Mouse (Mus musculus) limb, embryonic 13.5 days (tissue): ENCODE measurements at regions not wholly inside any gene's neighbourhood (a gene's known extent, or its start where the extent isn't known, plus 50 kb on each side); places are given as distances from the start of the nearest gene placed in this dataset.
A peak's percentile ranks its signal among the peaks of the same experiment; 100 is the strongest.

Experiments used
- ATAC-seq: fragments of 200-750 bp; cut with Nextera tagmentation; 2 replicates; pipeline ENCODE4 v1.8.0; 2017; ENCODE audit warnings: low read depth, moderate number of reproducible peaks, moderate TSS enrichment; ENCODE audit not compliant: low FRiP score
- H3K27ac ChIP-seq: fragments of 300-500 bp; sonication (generic); 2 replicates; pipeline ENCODE4 v1.5.1; 2015; ENCODE audit warnings: inconsistent platforms, mild to moderate bottlenecking, moderate library complexity
- H3K27me3 ChIP-seq: fragments of 300-500 bp; sonication (generic); 2 replicates; pipeline ENCODE4 v1.6.1; 2015; ENCODE audit warnings: mild to moderate bottlenecking, inconsistent platforms
- H3K36me3 ChIP-seq: fragments of 300-500 bp; sonication (generic); 2 replicates; pipeline ENCODE4 v1.6.1; 2015; ENCODE audit warnings: inconsistent platforms, mild to moderate bottlenecking, moderate library complexity
- H3K4me1 ChIP-seq: fragments of 300-500 bp; sonication (generic); 2 replicates; pipeline ENCODE4 v1.6.1; 2015; ENCODE audit warnings: inconsistent platforms
- H3K4me2 ChIP-seq: fragments of 300-500 bp; sonication (generic); replicated peaks from 2 replicates; pipeline ENCODE4 v1.6.1; 2015; ENCODE audit warnings: inconsistent platforms, mild to moderate bottlenecking, moderate library complexity
- H3K4me3 ChIP-seq: fragments of 300-500 bp; sonication (generic); 2 replicates; pipeline ENCODE4 v1.5.1; 2015; ENCODE audit warnings: moderate library complexity, mild to moderate bottlenecking, inconsistent platforms
- H3K9ac ChIP-seq: fragments of 300-500 bp; sonication (generic); 2 replicates; pipeline ENCODE4 v1.6.1; 2015; ENCODE audit warnings: mild to moderate bottlenecking, inconsistent platforms
- H3K9me3 ChIP-seq: fragments of 300-500 bp; sonication (generic); 2 replicates; pipeline ENCODE4 v1.6.1; 2016; ENCODE audit warnings: inconsistent platforms
- WGBS: fragments of 180-500 bp; shearing (Covaris S2); methylation state at CpG from one replicate; pipeline ENCODE4 v1.1.7; 2015; 5-methylcytosine and 5-hydroxymethylcytosine counted together

DNA sequence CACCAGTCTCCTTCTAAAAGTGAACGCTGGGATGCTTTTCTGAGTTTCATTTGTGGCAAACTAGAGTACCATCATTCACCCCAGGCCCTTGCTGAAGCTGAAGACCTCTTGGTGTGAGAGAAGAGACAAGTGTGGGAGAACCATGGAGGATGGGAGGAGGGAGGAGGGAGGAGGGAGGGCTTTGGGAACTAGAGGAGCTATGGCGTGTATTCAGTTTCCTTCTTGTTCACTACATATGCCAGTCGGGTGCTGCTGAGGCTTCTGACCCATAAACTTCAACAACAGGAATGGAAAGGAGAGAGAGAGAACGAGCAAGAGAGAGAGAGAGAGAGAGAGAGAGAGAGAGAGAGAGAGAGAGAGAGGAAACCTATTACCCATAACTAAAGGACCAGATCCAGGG, 452.1 kb downstream of the Rps24 start:
- Histone ChIP-seq H3K27ac (peak overlapping the region; percentile 55), H3K4me2 (no peak overlapping the region), H3K9me3 (no peaks in the 10 kb centered on the region), H3K4me3 (no peak overlapping the region), H3K27me3 (no peaks in the 10 kb centered on the region), H3K36me3 (no peaks in the 10 kb centered on the region), H3K9ac (no peak overlapping the region), H3K4me1 (peaks cover 16% of the 10 kb centered on the region)
- WGBS: 61% methylated on average over 4 of the region's 4 CpGs
- no peak for ATAC-seq

DNA sequence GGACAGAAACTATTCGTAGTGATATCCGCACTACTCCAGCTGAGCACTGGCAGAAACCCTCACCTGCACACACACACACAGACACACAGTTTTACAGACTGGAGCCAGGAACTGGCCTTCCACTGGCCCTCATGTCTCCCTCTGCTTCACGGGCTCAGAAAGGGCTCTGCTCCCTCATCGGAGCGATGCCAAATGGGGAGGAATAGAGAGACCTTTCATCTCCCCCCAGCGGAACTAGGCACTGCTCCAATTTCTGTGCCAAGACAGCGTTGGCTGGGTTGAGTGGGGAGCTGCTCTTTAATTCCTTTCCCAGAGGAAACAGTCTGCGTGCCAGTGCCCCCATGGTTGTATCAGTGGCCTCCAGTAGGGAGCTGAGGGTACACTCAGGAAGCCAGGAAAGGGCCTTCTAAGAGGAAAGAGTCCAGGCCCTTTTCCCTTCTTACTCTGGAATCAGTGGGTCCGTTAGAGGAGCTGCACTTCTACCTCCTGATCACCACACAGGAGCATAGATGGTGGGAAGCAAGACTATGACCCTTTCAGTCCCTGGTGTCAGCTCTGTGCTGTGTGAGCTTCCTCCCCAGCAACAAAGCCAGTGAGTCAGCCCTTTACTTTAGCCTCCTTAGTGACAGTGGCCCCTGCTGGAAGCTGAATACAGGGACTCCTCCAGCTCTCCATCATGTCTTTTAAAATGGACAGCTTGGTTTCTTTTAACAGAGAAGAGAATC, 452.7 kb downstream of the Rps24 start:
- no peaks in the 10 kb centered on the region for H3K36me3 ChIP-seq
- H3K4me2 ChIP-seq: no peak overlapping the region
- WGBS: 61% methylated on average over 9 of the region's 9 CpGs
- H3K27ac ChIP-seq: peak overlapping the region; percentile 55
- no peak for ATAC-seq
- H3K9me3 ChIP-seq: no peaks in the 10 kb centered on the region
- no peaks in the 10 kb centered on the region for H3K27me3 ChIP-seq
- no peak overlapping the region for H3K9ac ChIP-seq
- H3K4me3 ChIP-seq: no peak overlapping the region
- peaks cover 16% of the 10 kb centered on the region for H3K4me1 ChIP-seq

DNA sequence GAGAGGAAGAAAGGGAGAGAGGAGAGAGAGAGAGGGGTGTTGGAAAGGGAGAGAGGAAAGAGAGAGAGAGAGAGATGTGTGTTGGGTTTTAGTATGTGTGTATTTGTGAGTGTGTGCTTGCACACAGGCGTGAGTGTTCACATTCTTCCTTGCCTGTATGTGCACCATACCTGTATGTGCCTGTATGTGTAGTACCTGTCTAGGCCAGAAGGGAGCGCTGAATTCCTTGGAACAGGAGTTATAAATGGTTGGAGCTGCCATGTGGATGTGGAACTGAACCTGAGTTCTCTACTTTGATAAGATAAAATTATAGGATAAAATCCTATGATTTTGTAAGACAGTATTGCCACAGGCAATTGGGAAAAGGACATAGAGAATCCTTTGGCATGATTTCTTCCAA, 458.8 kb downstream of the Rps24 start:
- Histone ChIP-seq H3K4me2 (no peak overlapping the region), H3K4me1 (peaks cover 12% of the 10 kb centered on the region; the same call in 1 of the 2 replicates), H3K4me3 (no peak overlapping the region), H3K36me3 (no peaks in the 10 kb centered on the region), H3K9ac (no peak overlapping the region), H3K27me3 (no peaks in the 10 kb centered on the region), H3K27ac (no peak overlapping the region), H3K9me3 (no peaks in the 10 kb centered on the region)
- WGBS: 52% methylated on average over 2 of the region's 2 CpGs
- ATAC-seq: no peak

DNA sequence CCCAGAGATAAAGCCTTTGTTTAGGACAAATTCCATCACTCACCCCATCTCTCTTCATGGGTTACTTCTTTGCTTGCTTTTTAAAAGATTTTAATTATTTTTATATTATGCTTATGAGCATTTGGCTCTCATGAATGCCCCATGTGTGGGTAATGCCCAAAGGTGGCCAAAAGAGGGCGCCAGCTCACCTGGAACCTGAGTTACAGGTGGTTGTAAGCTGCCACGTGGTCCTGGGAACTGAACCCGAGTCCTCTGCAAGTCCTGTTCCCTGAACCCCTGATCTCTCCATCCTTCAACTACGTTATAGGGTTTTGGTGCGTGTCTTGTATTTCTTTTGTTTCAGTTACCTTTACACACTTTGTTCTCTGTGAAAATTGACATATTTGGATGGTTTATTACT, 460.2 kb downstream of the Rps24 start:
- no peak overlapping the region for H3K4me3 ChIP-seq
- 84% methylated on average over 5 of the region's 5 CpGs for WGBS
- no peaks in the 10 kb centered on the region for H3K27me3 ChIP-seq
- H3K36me3 ChIP-seq: no peaks in the 10 kb centered on the region
- ATAC-seq: no peak
- H3K4me1 ChIP-seq: peaks cover 12% of the 10 kb centered on the region; the same call in 1 of the 2 replicates
- H3K27ac ChIP-seq: no peak overlapping the region
- H3K4me2 ChIP-seq: no peak overlapping the region
- no peak overlapping the region for H3K9ac ChIP-seq
- no peaks in the 10 kb centered on the region for H3K9me3 ChIP-seq

DNA sequence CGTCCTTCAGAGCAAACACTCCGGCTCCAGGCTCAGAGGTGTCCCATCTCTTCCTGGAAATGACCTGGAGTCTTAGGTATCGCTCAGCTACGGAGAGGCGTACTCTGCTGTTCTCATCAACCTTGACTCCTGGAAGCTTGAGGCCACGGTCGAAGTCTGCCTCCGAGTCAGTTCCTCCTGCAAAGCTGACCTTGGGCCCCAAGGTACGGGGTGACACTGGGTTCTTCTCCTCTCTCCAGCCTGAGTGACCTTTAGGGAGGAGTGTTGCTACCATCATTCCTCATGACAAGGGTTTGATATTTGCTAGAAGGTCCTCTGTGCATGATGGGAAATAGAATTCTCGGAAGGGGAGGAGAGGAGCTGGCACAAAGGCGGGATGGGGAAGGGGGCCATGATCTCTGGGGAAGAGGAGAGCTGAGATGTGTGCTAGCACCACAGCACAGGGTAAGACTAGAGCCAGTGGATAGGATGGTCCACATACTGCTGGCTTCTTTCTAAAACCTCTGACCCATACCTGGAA, 469.0 kb downstream of the Rps24 start:
- Histone ChIP-seq H3K27ac (no peak overlapping the region), H3K27me3 (no peaks in the 10 kb centered on the region), H3K4me1 (peaks cover 21% of the 10 kb centered on the region), H3K9ac (no peak overlapping the region), H3K9me3 (no peaks in the 10 kb centered on the region), H3K4me3 (no peak overlapping the region), H3K36me3 (no peaks in the 10 kb centered on the region), H3K4me2 (no peak overlapping the region)
- 85% methylated on average over 11 of the region's 11 CpGs for whole genome bisulfite sequencing
- no peak for ATAC-seq

DNA sequence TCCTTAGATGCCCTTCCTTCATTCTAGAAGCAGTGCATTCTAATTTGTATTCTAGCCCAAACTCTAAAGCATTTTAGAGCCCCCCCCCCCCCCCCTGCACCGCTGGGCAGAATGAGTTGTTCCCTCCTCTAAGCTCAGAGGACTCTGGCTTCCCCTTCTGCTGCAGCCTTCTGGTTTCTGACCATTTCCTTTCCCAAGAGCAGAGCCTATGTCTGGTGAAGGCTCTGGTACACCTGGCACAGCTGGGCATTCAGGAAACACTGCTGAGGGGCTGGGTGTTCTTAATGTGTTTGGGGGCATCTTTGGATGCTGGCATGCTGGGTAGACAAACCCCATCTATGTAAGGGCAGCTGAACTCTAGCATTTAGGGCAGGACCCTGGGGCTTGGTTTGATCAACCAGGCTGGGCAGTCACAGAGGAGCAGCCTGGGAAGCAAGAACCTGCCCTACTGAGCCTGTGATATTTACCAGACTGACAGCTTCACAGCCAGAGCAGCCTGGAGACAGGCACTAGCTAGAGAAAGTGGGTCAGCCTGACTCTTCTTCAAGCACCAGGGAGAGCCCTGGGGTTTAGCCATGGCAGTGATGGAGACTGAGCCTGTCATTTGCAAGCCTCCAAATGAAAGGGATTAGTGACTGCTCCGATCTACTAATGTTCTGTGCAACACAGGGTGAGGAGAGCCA, 469.7 kb downstream of the Rps24 start:
- H3K4me2 ChIP-seq: no peak overlapping the region
- 60% methylated on average over 2 of the region's 2 CpGs for WGBS
- no peak for ATAC-seq
- no peak overlapping the region for H3K9ac ChIP-seq
- no peaks in the 10 kb centered on the region for H3K9me3 ChIP-seq
- H3K4me3 ChIP-seq: no peak overlapping the region
- no peak overlapping the region for H3K27ac ChIP-seq
- no peaks in the 10 kb centered on the region for H3K27me3 ChIP-seq
- peaks cover 28% of the 10 kb centered on the region for H3K4me1 ChIP-seq
- no peaks in the 10 kb centered on the region for H3K36me3 ChIP-seq

DNA sequence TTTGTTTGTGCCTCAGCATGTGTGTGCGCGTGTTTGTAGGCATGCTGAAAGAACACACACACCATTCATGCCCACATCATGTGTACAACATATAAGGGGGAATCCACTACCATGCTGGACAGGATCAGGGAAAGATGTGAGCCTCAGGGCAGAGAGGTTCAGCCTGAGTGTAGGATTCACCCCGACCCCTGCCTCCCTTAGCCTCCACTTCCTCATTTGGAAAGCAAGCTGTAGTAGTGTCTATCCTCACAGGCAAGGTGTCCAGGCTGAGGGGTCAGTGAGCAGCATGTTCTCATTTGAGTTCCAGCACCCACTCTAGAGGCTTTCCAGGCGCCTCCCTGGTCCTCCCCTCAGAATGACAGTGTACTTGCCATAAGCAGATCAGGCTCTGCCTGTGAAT, 470.5 kb downstream of the Rps24 start:
- no peak for ATAC-seq
- 88% methylated on average over 4 of the region's 4 CpGs for WGBS
- no peak overlapping the region for H3K4me2 ChIP-seq

DNA sequence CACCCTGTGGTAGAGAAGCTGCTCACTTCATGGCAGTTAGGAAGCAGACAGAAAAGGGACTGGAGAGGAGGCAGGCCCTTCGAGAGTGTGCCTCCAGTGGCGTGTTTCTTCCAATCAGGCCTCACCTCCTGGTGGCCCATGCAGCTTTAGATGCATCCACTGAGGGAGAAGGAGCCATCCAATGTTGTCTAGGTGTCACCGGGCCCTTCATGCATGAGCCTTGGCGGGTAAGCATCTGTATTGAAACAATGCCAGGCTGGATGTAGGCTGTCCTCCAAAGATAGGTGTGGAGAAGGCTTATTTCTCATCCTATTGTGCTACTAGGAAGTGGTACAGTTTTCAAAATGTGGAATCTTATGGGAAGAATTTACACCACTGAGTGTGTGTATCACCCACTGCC, 471.9 kb downstream of the Rps24 start:
- Histone ChIP-seq H3K9ac (no peak overlapping the region), H3K36me3 (no peaks in the 10 kb centered on the region), H3K27me3 (no peaks in the 10 kb centered on the region), H3K27ac (no peak overlapping the region), H3K4me2 (no peak overlapping the region), H3K4me3 (no peak overlapping the region), H3K9me3 (no peaks in the 10 kb centered on the region), H3K4me1 (peaks cover 30% of the 10 kb centered on the region)
- 89% methylated on average over 4 of the region's 4 CpGs for WGBS
- no peak for ATAC-seq

More for the DNA sequence above, 470.5 kb downstream of the Rps24 start:
- H3K9me3 ChIP-seq: no peaks in the 10 kb centered on the region
- H3K4me1 ChIP-seq: peaks cover 30% of the 10 kb centered on the region
- no peaks in the 10 kb centered on the region for H3K27me3 ChIP-seq
- no peak overlapping the region for H3K9ac ChIP-seq
- H3K36me3 ChIP-seq: no peaks in the 10 kb centered on the region
- no peak overlapping the region for H3K4me3 ChIP-seq
- no peak overlapping the region for H3K27ac ChIP-seq

DNA sequence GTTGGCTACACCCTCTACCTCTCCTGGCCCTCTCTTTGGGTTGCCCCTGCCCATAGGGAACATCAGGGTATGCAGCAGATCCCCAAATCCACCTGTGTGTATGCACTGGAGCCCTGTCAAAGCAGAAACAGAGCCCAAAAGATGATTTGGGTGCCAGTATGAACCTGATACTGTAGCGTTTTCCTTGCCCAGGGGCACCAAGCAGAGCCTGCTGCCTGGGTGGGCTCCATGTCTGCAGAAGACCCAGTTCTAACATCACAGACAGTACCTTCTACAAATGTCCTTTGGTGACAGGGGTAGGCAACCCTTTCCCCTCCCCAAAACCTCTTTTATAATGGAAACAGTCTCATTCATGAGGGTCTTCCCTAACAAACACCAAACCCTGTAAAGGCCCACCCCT, 472.5 kb downstream of the Rps24 start:
- no peak overlapping the region for H3K4me2 ChIP-seq
- ATAC-seq: no peak
- no peak overlapping the region for H3K4me3 ChIP-seq
- 70% methylated on average over 1 of the region's 1 CpGs for WGBS
- no peaks in the 10 kb centered on the region for H3K27me3 ChIP-seq
- H3K27ac ChIP-seq: no peak overlapping the region
- peaks cover 30% of the 10 kb centered on the region for H3K4me1 ChIP-seq
- no peaks in the 10 kb centered on the region for H3K36me3 ChIP-seq
- H3K9ac ChIP-seq: no peak overlapping the region
- H3K9me3 ChIP-seq: no peaks in the 10 kb centered on the region

DNA sequence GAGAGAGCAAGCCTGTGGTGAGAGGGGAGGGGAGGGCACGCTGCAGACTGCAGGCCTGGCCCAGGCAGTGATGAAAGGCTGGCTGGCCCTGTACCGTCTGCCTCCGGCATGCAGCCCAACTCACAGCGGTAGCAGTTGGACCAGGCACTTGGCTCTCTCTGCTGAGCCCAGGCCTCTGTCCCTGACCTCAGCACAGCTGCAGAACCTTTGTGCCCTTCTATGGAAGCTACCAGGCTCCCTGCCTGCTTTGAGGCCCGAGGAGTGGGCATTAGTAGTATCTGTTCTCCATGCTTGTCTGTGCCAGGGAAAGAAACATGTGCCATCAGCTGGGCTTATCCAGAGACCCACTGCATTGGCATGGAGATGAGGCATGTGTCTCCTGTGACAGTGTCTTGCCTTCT, 473.2 kb downstream of the Rps24 start:
- no peaks in the 10 kb centered on the region for H3K36me3 ChIP-seq
- peak overlapping the region; percentile 52 for H3K27ac ChIP-seq
- peaks cover 30% of the 10 kb centered on the region for H3K4me1 ChIP-seq
- no peaks in the 10 kb centered on the region for H3K9me3 ChIP-seq
- no peak for ATAC-seq
- H3K9ac ChIP-seq: peak overlapping the region; percentile 31; the same call in 1 of the 2 replicates
- no peaks in the 10 kb centered on the region for H3K27me3 ChIP-seq
- H3K4me3 ChIP-seq: no peak overlapping the region
- WGBS: 30% methylated on average over 5 of the region's 5 CpGs
- no peak overlapping the region for H3K4me2 ChIP-seq

DNA sequence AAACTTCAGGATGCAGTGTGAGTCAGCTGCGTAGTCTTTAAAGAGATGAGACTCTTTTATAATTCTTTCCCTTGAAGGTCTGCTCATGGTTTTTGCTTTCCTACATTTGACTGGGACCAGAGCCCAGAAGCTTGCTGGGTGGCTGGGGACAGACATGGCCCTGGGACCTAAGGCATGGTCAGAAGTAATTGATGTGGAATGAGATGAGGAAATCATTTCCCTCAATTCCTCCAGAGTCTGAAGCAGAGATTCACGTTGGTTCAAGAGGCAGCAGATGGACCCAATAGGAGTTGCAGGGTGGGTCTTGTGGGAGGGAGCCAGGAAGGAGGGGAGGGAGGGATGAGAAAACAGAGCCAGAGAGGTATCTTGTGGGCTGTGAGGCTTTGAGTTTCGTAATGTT, 473.9 kb downstream of the Rps24 start:
- Histone ChIP-seq H3K27ac (no peak overlapping the region), H3K9me3 (no peaks in the 10 kb centered on the region), H3K4me2 (no peak overlapping the region), H3K4me3 (no peak overlapping the region), H3K36me3 (no peaks in the 10 kb centered on the region), H3K4me1 (peaks cover 30% of the 10 kb centered on the region), H3K27me3 (no peaks in the 10 kb centered on the region), H3K9ac (no peak overlapping the region)
- no peak for ATAC-seq
- WGBS: 46% methylated on average over 3 of the region's 3 CpGs

DNA sequence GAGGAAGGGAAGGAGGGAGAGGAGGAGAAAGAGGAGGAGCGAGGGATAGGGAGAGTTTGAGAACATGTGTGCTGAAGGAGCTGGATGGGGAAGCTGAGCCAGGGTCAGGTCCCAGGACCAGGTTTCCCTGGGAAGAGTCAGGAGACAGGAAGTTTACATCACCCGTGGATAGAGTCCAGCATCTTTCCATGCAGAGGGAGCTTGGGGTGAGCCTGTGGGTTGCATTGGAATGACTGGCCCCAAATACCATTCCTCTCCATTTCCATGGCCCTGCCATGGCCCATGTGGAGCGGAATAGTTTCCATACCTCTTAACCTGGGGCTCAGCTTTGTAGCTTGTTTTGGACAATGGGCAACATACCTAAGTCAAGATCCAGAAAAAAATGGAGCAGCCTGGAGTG, 474.8 kb downstream of the Rps24 start:
- H3K4me3 ChIP-seq: no peak overlapping the region
- 82% methylated on average over 3 of the region's 3 CpGs for WGBS
- H3K9me3 ChIP-seq: no peaks in the 10 kb centered on the region
- ATAC-seq: no peak
- H3K4me2 ChIP-seq: no peak overlapping the region
- H3K36me3 ChIP-seq: no peaks in the 10 kb centered on the region
- H3K27me3 ChIP-seq: no peaks in the 10 kb centered on the region
- H3K9ac ChIP-seq: no peak overlapping the region
- H3K27ac ChIP-seq: no peak overlapping the region
- H3K4me1 ChIP-seq: peaks cover 22% of the 10 kb centered on the region
